Mouse (Mus musculus) small intestine, adult 10 weeks (tissue): ENCODE data around the gene Kif5c. TPM values are rescaled to one million over a fixed set of nuclear protein-coding genes. Genes with fewer than 3 reads are reported as not detected.

Experiments used
- polyA plus RNA-seq: library from polyadenylated mRNA; stranded (reverse); fragments of 350-450 nt; fragmentation: Illumina TruSeq; extraction: RNeasy Lipid Tissue Mini Kit (QIAGEN cat#74804); gene quantifications from one replicate; pipeline ENCODE4 v1.2.3, GENCODE M21; 2014; ENCODE audit warnings: low replicate concordance

Gene Kif5c
- polyA plus RNA-seq, result 2.0 TPM

GRCm38 (mm10) chr2:49618829-49619718 is at the start of gene Kif5c:
Kif5c (plus strand) TSS chr2:49619298.

GRCm38 (mm10) chr2:49787376-49788050 is 168.4 kb downstream of the Kif5c start, which contains the start of gene Lypd6b:
Lypd6b (plus strand) TSS chr2:49787688.

Other genes with a start within 250 kb of the Kif5c start
- gene Epc2, start 167.8 kb upstream of the Kif5c start, polyA plus RNA-seq, result 40.2 TPM
- not detected for gene Lypd6b, start 168.4 kb downstream of the Kif5c start, polyA plus RNA-seq